Mouse (Mus musculus): ENCODE measurements around the gene Tmem150b. TPM values are rescaled to one million over a fixed set of nuclear protein-coding genes. Genes with fewer than 3 reads are reported as not detected.

The Tmem150b gene
- polyA plus RNA-seq, 1 experiment = 0.04 TPM

DNA sequence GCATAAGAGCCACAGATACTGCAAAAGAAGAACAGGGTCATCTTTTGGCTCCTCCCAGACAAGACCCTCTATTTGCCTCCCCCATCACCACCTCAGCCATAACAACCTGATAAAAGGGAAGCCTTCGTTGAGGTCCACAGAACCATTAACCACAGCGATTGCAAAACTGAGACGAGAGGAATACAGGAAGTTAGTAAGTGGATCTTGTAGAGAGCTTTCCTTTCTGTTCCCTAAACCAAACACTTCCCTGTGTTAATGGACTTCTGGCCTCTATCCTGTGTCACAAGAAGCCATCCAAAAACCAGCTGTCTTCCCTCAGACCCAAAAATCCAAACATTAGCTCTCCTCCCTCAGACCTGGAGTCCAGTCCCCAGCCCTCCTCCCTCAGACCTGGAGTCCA, 690 bp downstream of the Tmem150b start:
- no peaks in the 10 kb centered on the region for H3K36me3 ChIP-seq (ENCODE audit: control insufficient read depth, insufficient read depth)
- no peak overlapping the region for H3K4me2 ChIP-seq (ENCODE audit: low read depth)
- H3K79me2 ChIP-seq (ENCODE audit: control insufficient read depth, insufficient read depth) = no peaks in the 10 kb centered on the region
- no peak overlapping the region for H3ac ChIP-seq (ENCODE audit: control insufficient read depth, insufficient read length)
- H3K27me3 ChIP-seq (ENCODE audit: control insufficient read depth, insufficient read depth, insufficient read length) = no peaks in the 10 kb centered on the region
- no peak overlapping the region for H3K4me3 ChIP-seq
- no peak for TF ChIP-seq MAX (IDR thresholded peaks at IDR 0.05; ENCODE audit: low read depth)
- TF ChIP-seq SRF (IDR thresholded peaks at IDR 0.05; ENCODE audit: control insufficient read depth, insufficient read length, low read depth) = no peak
- TF ChIP-seq POLR2A (IDR thresholded peaks at IDR 0.05; ENCODE audit: insufficient read length, low read depth) = no peak
- TF ChIP-seq E2F4 (IDR thresholded peaks at IDR 0.05; ENCODE audit: insufficient read depth) = no peak

DNA sequence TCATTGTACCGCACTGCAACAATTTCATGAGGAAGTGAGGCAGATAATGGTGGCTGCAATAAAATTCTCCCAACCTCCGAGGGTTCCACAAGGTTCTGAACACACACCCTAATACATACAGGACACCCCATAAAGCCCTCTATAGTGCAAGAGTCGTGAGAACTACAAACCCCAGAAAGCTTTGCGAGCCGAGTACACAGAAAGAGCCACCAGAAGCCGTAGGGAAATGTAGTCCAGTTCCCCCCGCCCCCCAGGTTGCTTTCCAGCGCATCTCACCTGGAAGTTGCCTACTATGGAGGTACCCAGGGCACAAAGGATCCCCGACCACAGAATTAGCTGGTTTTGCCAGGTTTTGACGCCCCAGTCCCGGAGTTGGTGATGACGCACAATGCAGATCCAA, 1.5 kb downstream of the Tmem150b start:
- no peaks in the 10 kb centered on the region for H3K79me2 ChIP-seq (ENCODE audit: control insufficient read depth, insufficient read depth)
- no peak overlapping the region for H3K4me3 ChIP-seq
- no peaks in the 10 kb centered on the region for H3K36me3 ChIP-seq (ENCODE audit: control insufficient read depth, insufficient read depth)
- H3ac ChIP-seq (ENCODE audit: control insufficient read depth, insufficient read length) = no peak overlapping the region
- H3K27me3 ChIP-seq (ENCODE audit: control insufficient read depth, insufficient read depth, insufficient read length) = no peaks in the 10 kb centered on the region
- H3K4me2 ChIP-seq (ENCODE audit: low read depth) = no peak overlapping the region
- TF ChIP-seq E2F4 (IDR thresholded peaks at IDR 0.05; ENCODE audit: insufficient read depth) (no peak), SRF (IDR thresholded peaks at IDR 0.05; ENCODE audit: control insufficient read depth, insufficient read length, low read depth) (no peak), MYOD1 (IDR thresholded peaks at IDR 0.05; ENCODE audit: control insufficient read depth in 1 of 3, insufficient read length in 2 of 3, low read depth in 2 of 3) (no peak), MYOG (IDR thresholded peaks at IDR 0.05; ENCODE audit: control insufficient read depth in 1 of 3, insufficient read depth in 1 of 3, insufficient read length in 2 of 3, low read depth in 2 of 3) (no peak), USF1 (IDR thresholded peaks at IDR 0.05; ENCODE audit: low read depth) (no peak), CEBPB (IDR thresholded peaks at IDR 0.05; ENCODE audit: insufficient read depth, poor library complexity, severe bottlenecking) (no peak)

DNA sequence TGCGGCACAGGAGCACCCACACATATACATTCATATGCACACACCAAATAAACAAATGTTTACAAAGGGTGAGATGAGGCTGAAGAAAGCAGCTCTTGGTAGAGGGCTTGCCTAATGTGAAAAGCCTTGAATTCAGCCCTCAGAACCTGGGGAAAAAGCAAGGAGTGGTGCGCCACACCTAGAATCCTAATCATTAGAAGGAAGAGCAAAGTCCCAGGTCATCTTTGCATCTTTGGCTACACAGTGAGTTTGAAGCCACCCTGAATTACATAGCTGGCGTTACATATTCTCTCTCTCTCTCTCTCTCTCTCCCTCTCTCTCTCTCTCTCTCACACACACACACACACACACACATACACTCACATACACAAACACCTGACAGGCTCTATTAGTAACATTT, 5.8 kb downstream of the Tmem150b start:
- Histone ChIP-seq H3K4me3 (no peak overlapping the region), H3K4me2 (ENCODE audit: low read depth) (no peak overlapping the region), H3K27me3 (ENCODE audit: control insufficient read depth, insufficient read depth, insufficient read length) (no peaks in the 10 kb centered on the region), H3ac (ENCODE audit: control insufficient read depth, insufficient read length) (no peak overlapping the region), H3K79me2 (ENCODE audit: control insufficient read depth, insufficient read depth) (no peaks in the 10 kb centered on the region), H3K36me3 (ENCODE audit: control insufficient read depth, insufficient read depth) (no peaks in the 10 kb centered on the region)
- no peak for TF ChIP-seq TCF12 (IDR thresholded peaks at IDR 0.05; ENCODE audit: insufficient read depth, poor library complexity, severe bottlenecking)

GRCm38 (mm10) chr7:4716955-4717354, 8.1 kb downstream of the Tmem150b start:
- Histone ChIP-seq H3K36me3 (ENCODE audit: control insufficient read depth, insufficient read depth) (no peaks in the 10 kb centered on the region), H3ac (ENCODE audit: control insufficient read depth, insufficient read length) (no peak overlapping the region)

GRCm38 (mm10) chr7:4712594-4712993, 12.5 kb downstream of the Tmem150b start:
- no peaks in the 10 kb centered on the region for H3K79me2 ChIP-seq (ENCODE audit: control insufficient read depth, insufficient read depth)
- H3K36me3 ChIP-seq (ENCODE audit: control insufficient read depth, insufficient read depth) = no peaks in the 10 kb centered on the region
- no peaks in the 10 kb centered on the region for H3K27me3 ChIP-seq (ENCODE audit: control insufficient read depth, insufficient read depth, insufficient read length)
- no peak overlapping the region for H3K4me2 ChIP-seq (ENCODE audit: low read depth)
- TF ChIP-seq MYOG (IDR thresholded peaks at IDR 0.05; ENCODE audit: control insufficient read depth in 1 of 3, insufficient read depth in 1 of 3, insufficient read length in 2 of 3, low read depth in 2 of 3) = no peak
- TF ChIP-seq POLR2A (IDR thresholded peaks at IDR 0.05; ENCODE audit: insufficient read length, low read depth) = no peak
- no peak for TF ChIP-seq MYOD1 (IDR thresholded peaks at IDR 0.05; ENCODE audit: control insufficient read depth in 1 of 3, insufficient read length in 2 of 3, low read depth in 2 of 3)
- TF ChIP-seq MAX (IDR thresholded peaks at IDR 0.05; ENCODE audit: low read depth) = no peak
- no peak for TF ChIP-seq CEBPB (IDR thresholded peaks at IDR 0.05; ENCODE audit: insufficient read depth, poor library complexity, severe bottlenecking)
- no peak for TF ChIP-seq TCF3 (IDR thresholded peaks at IDR 0.05; ENCODE audit: insufficient read length, low read depth)
- TF ChIP-seq TCF12 (IDR thresholded peaks at IDR 0.05; ENCODE audit: insufficient read depth, poor library complexity, severe bottlenecking) = no peak
- no peak for TF ChIP-seq E2F4 (IDR thresholded peaks at IDR 0.05; ENCODE audit: insufficient read depth)
- TF ChIP-seq USF1 (IDR thresholded peaks at IDR 0.05; ENCODE audit: low read depth) = no peak
- no peak overlapping the region for H3ac ChIP-seq (ENCODE audit: control insufficient read depth, insufficient read length)
- no peak overlapping the region for H3K4me3 ChIP-seq

More at GRCm38 (mm10) chr7:4716955-4717354, 8.1 kb downstream of the Tmem150b start:
- H3K27me3 ChIP-seq (ENCODE audit: control insufficient read depth, insufficient read depth, insufficient read length) = no peaks in the 10 kb centered on the region
- no peak overlapping the region for H3K4me3 ChIP-seq
- H3K79me2 ChIP-seq (ENCODE audit: control insufficient read depth, insufficient read depth) = no peaks in the 10 kb centered on the region
- no peak for TF ChIP-seq REST (IDR thresholded peaks at IDR 0.05; ENCODE audit: insufficient read depth, insufficient read length)
- no peak for TF ChIP-seq MYOD1 (IDR thresholded peaks at IDR 0.05; ENCODE audit: control insufficient read depth in 1 of 3, insufficient read length in 2 of 3, low read depth in 2 of 3)
- TF ChIP-seq POLR2A (IDR thresholded peaks at IDR 0.05; ENCODE audit: insufficient read length, low read depth) = no peak
- no peak for TF ChIP-seq USF1 (IDR thresholded peaks at IDR 0.05; ENCODE audit: low read depth)
- H3K4me2 ChIP-seq (ENCODE audit: low read depth) = no peak overlapping the region

DNA sequence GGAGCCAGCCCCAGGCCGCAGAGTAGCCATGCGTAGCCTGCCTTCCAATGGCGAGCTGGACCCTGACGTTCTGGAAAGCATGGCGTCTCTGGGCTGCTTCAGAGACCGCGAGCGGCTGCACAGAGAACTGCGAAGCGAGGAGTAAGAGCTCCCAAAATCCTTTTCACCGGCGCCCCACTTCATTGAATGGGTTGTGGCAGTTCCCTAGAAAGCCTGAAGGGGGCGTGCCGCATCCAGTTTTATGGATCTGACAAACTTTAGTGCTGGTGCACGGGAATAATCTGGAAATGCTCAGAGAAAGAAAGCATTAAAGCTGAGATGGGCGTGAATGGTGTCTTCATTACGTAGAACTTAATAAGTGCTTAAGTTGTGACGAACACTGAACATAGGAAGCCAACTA, 20.0 kb downstream of the Tmem150b start:
- Histone ChIP-seq H3K4me3 (no peak overlapping the region), H3K79me2 (ENCODE audit: control insufficient read depth, insufficient read depth) (no peaks in the 10 kb centered on the region), H3K27me3 (ENCODE audit: control insufficient read depth, insufficient read depth, insufficient read length) (no peaks in the 10 kb centered on the region), H3ac (ENCODE audit: control insufficient read depth, insufficient read length) (no peak overlapping the region), H3K36me3 (ENCODE audit: control insufficient read depth, insufficient read depth) (no peaks in the 10 kb centered on the region), H3K4me2 (ENCODE audit: low read depth) (no peak overlapping the region)
- TF ChIP-seq SRF (IDR thresholded peaks at IDR 0.05; ENCODE audit: control insufficient read depth, insufficient read length, low read depth) (no peak), E2F4 (IDR thresholded peaks at IDR 0.05; ENCODE audit: insufficient read depth) (no peak), REST (IDR thresholded peaks at IDR 0.05; ENCODE audit: insufficient read depth, insufficient read length) (no peak), MYOG (IDR thresholded peaks at IDR 0.05; ENCODE audit: control insufficient read depth in 1 of 3, insufficient read depth in 1 of 3, insufficient read length in 2 of 3, low read depth in 2 of 3) (no peak), MYOD1 (IDR thresholded peaks at IDR 0.05; ENCODE audit: control insufficient read depth in 1 of 3, insufficient read length in 2 of 3, low read depth in 2 of 3) (no peak), TCF12 (IDR thresholded peaks at IDR 0.05; ENCODE audit: insufficient read depth, poor library complexity, severe bottlenecking) (no peak), MAX (IDR thresholded peaks at IDR 0.05; ENCODE audit: low read depth) (no peak), USF1 (IDR thresholded peaks at IDR 0.05; ENCODE audit: low read depth) (no peak), TCF3 (IDR thresholded peaks at IDR 0.05; ENCODE audit: insufficient read length, low read depth) (no peak), POLR2A (IDR thresholded peaks at IDR 0.05; ENCODE audit: insufficient read length, low read depth) (no peak), CEBPB (IDR thresholded peaks at IDR 0.05; ENCODE audit: insufficient read depth, poor library complexity, severe bottlenecking) (no peak), POLR2AphosphoS2 (IDR thresholded peaks at IDR 0.05; ENCODE audit: insufficient read length, low read depth) (no peak)
